Mouse (Mus musculus) heart, postnatal 0 days (tissue): ENCODE results near the gene N6amt1.

ENCODE experiments used
- CTCF ChIP-seq: IDR thresholded peaks from 2 replicates; pipeline ENCODE4 v1.5.1; 2016; ENCODE audit warnings: antibody characterized with exemption, control low read depth, low read depth
- EP300 ChIP-seq: IDR thresholded peaks from 2 replicates; pipeline ENCODE4 v1.6.1; 2016; ENCODE audit warnings: antibody characterized with exemption, low read depth

- TF ChIP-seq CTCF (no peak), EP300 (no peak)
Measured at GRCm38 (mm10) chr16:87384366-87384765, 30.4 kb downstream of the N6amt1 start.
